Mouse (Mus musculus): Measurements from ENCODE around the gene Pkm. TPM values are rescaled to one million over a fixed set of nuclear protein-coding genes. Genes with fewer than 3 reads are reported as not detected.

Gene Pkm
- polyA plus RNA-seq, 1 experiment, result 674 TPM

GRCm38 (mm10) chr9:59706850-59707825 lies 51.0 kb downstream of the Pkm start:
- no peak for DNase-seq (ENCODE audit: low read depth)

GRCm38 (mm10) chr9:59709225-59709624 lies 53.1 kb downstream of the Pkm start:
- no peak for DNase-seq (ENCODE audit: low read depth)

- DNase-seq (ENCODE audit: low read depth), result no peak
Measured at GRCm38 (mm10) chr9:59716275-59716898, 60.2 kb downstream of the Pkm start.

- no peak for DNase-seq (ENCODE audit: low read depth)
Measured at GRCm38 (mm10) chr9:59718237-59718636, 62.1 kb downstream of the Pkm start.

GRCm38 (mm10) chr9:59721144-59721543 lies 65.0 kb downstream of the Pkm start:
- no peak for DNase-seq (ENCODE audit: low read depth)

GRCm38 (mm10) chr9:59723096-59723657 lies 67.0 kb downstream of the Pkm start:
- DNase-seq (ENCODE audit: low read depth), result no peak

GRCm38 (mm10) chr9:59723791-59724442 lies 67.7 kb downstream of the Pkm start:
- no peak for DNase-seq (ENCODE audit: low read depth)

GRCm38 (mm10) chr9:59725515-59725914 lies 69.3 kb downstream of the Pkm start:
- DNase-seq (ENCODE audit: low read depth), result no peak

- DNase-seq (ENCODE audit: low read depth), result no peak
Measured at GRCm38 (mm10) chr9:59727569-59728286, 71.6 kb downstream of the Pkm start.

Other genes with a start within 250 kb of the Pkm start
- 23.0 and 25.7 TPM in 2 replicates for gene Arih1, start 169.8 kb upstream of the Pkm start, polyA plus RNA-seq (2012; rRNA removed)
- gene Hexa, start 116.8 kb upstream of the Pkm start, polyA plus RNA-seq (2012; rRNA removed), result 106 and 116 TPM in 2 replicates
- 0.82 and 0.94 TPM in 2 replicates for gene Tmem202, start 116.5 kb upstream of the Pkm start, polyA plus RNA-seq (2012; rRNA removed)
- 0.07 and 0.11 TPM in 2 replicates for gene Celf6, start 78.5 kb upstream of the Pkm start, polyA plus RNA-seq (2012; rRNA removed)
- 19.3 and 25.7 TPM in 2 replicates for gene Parp6, start 39.1 kb upstream of the Pkm start, polyA plus RNA-seq (2012; rRNA removed)
- 27.0 and 34.1 TPM in 2 replicates for gene Gramd2, start 23.8 kb downstream of the Pkm start, polyA plus RNA-seq (2012; rRNA removed)
- gene Senp8, start 94.3 kb downstream of the Pkm start, polyA plus RNA-seq (2012; rRNA removed), result 8.2 and 8.5 TPM in 2 replicates
- gene Myo9a, start 94.5 kb downstream of the Pkm start, polyA plus RNA-seq (2012; rRNA removed), result 6.1 TPM in 2 replicates